Mouse (Mus musculus) ES-Bruce4 (cell line): Measurements from ENCODE around the gene Cth. TPM values are rescaled to one million over a fixed set of nuclear protein-coding genes. Genes with fewer than 3 reads are reported as not detected.

ENCODE experiments used
- H3K27ac ChIP-seq: 2 replicates; pipeline ENCODE4 v1.5.1; 2012; ENCODE audit warnings: low read length, inconsistent platforms; ENCODE audit not compliant: insufficient read depth
- H3K27me3 ChIP-seq: 2 replicates; pipeline ENCODE4 v1.6.1; 2012; ENCODE audit warnings: mild to moderate bottlenecking, low read length, inconsistent platforms; ENCODE audit not compliant: control insufficient read depth, poor library complexity, insufficient read depth, severe bottlenecking
- H3K36me3 ChIP-seq: 2 replicates; pipeline ENCODE4 v1.6.1; 2012; ENCODE audit warnings: inconsistent platforms, mild to moderate bottlenecking, low read length, moderate library complexity; ENCODE audit not compliant: control insufficient read depth, poor library complexity, insufficient read depth, severe bottlenecking
- H3K4me1 ChIP-seq: one replicate; pipeline ENCODE4 v1.8.1; 2011; ENCODE audit warnings: low read length; ENCODE audit not compliant: control insufficient read depth, insufficient read depth
- H3K4me3 ChIP-seq: 2 replicates; pipeline ENCODE4 v1.5.1; 2011; ENCODE audit warnings: low read depth, mild to moderate bottlenecking, low read length
- H3K9ac ChIP-seq: 2 replicates; pipeline ENCODE4 v1.6.1; 2012; ENCODE audit warnings: low read depth, mild to moderate bottlenecking, inconsistent platforms; ENCODE audit not compliant: poor library complexity, severe bottlenecking
- H3K9me3 ChIP-seq: replicated peaks from 2 replicates; pipeline ENCODE4 v1.6.1; 2012; ENCODE audit warnings: mild to moderate bottlenecking, low read length, inconsistent platforms; ENCODE audit not compliant: control insufficient read depth, poor library complexity, insufficient read depth, severe bottlenecking
- CTCF ChIP-seq: IDR thresholded peaks from one replicate; pipeline ENCODE4 v1.8.1; 2011; ENCODE audit warnings: low read depth, low read length
- EP300 ChIP-seq: IDR thresholded peaks from 2 replicates; pipeline ENCODE4 v1.6.1; 2011; ENCODE audit warnings: low read depth, low read length; ENCODE audit not compliant: insufficient read depth
- POLR2A ChIP-seq: IDR thresholded peaks from one replicate; pipeline ENCODE4 v1.8.1; 2011; ENCODE audit warnings: low read length; ENCODE audit not compliant: insufficient read depth
- polyA plus RNA-seq: library from polyadenylated mRNA; stranded (reverse); fragments of >200 nt; gene quantifications from 2 replicates; pipeline ENCODE4 v1.2.4, GENCODE M21; 2011; ENCODE audit warnings: low read depth; ENCODE audit not compliant: missing spikeins, insufficient read depth, insufficient read length

Cth gene
- 46.3 and 52.8 TPM in 2 replicates for polyA plus RNA-seq

- peak; percentile 88 for TF ChIP-seq POLR2A
- TF ChIP-seq CTCF, result no peak
- 0 out of 2 replicates have a peak, but pooled peaks have one; percentile 10 for TF ChIP-seq EP300
- Histone ChIP-seq H3K4me3 (peak within 1 kb of the TSS; percentile 73), H3K27ac (no peak within 1 kb of the TSS)
These were observed at the start of gene Cth for GRCm38 (mm10) chr3:157924692-157925328. Gene Cth (minus strand): TSS chr3:157925077.

GRCm38 (mm10) chr3:157973236-157973635 is 48.4 kb upstream of the Cth start:
- Histone ChIP-seq H3K27ac (no peak overlapping the region), H3K4me3 (no peak overlapping the region), H3K9me3 (no peaks in the 10 kb centered on the region), H3K36me3 (peaks cover 5% of the 10 kb centered on the region), H3K9ac (no peak overlapping the region), H3K27me3 (no peaks in the 10 kb centered on the region), H3K4me1 (no peaks in the 10 kb centered on the region)
- no peak for TF ChIP-seq POLR2A
- no peak for TF ChIP-seq CTCF
- TF ChIP-seq EP300, result no peak

More at GRCm38 (mm10) chr3:157924692-157925328, at the start of gene Cth:
- Histone ChIP-seq H3K4me1 (no peaks in the 10 kb centered on the region), H3K9me3 (no peaks in the 10 kb centered on the region), H3K9ac (peak within 1 kb of the TSS; percentile 75), H3K27me3 (no peaks in the 10 kb centered on the region), H3K36me3 (peaks cover 13% of the 10 kb centered on the region)

GRCm38 (mm10) chr3:157971151-157971550 is 46.3 kb upstream of the Cth start:
- H3K4me3 ChIP-seq, result no peak overlapping the region
- H3K9ac ChIP-seq, result no peak overlapping the region
- H3K27me3 ChIP-seq, result no peaks in the 10 kb centered on the region
- H3K27ac ChIP-seq, result no peak overlapping the region
- H3K36me3 ChIP-seq, result peaks cover 5% of the 10 kb centered on the region
- no peak for TF ChIP-seq EP300
- no peak for TF ChIP-seq POLR2A
- no peak for TF ChIP-seq CTCF
- no peaks in the 10 kb centered on the region for H3K4me1 ChIP-seq
- H3K9me3 ChIP-seq, result no peaks in the 10 kb centered on the region

- Histone ChIP-seq H3K36me3 (peaks cover 2% of the 10 kb centered on the region; the same call in 1 of the 2 replicates), H3K9me3 (0 out of 2 replicates have a peak, but pooled peaks cover 4% of the 10 kb centered on the region), H3K4me1 (no peaks in the 10 kb centered on the region), H3K27ac (no peak overlapping the region), H3K9ac (no peak overlapping the region), H3K4me3 (no peak overlapping the region), H3K27me3 (no peaks in the 10 kb centered on the region)
- TF ChIP-seq EP300, result no peak
- TF ChIP-seq POLR2A, result no peak
- TF ChIP-seq CTCF, result no peak
These were observed 32.4 kb upstream of the Cth start for GRCm38 (mm10) chr3:157957320-157957719.

- 0 out of 2 replicates have a peak, but pooled peaks cover 4% of the 10 kb centered on the region for H3K9me3 ChIP-seq
These were observed 31.3 kb upstream of the Cth start for GRCm38 (mm10) chr3:157956201-157956600.

GRCm38 (mm10) chr3:157955466-157955865 is 30.6 kb upstream of the Cth start:
- Histone ChIP-seq H3K9me3 (0 out of 2 replicates have a peak, but pooled peaks cover 4% of the 10 kb centered on the region), H3K27ac (no peak overlapping the region), H3K9ac (no peak overlapping the region), H3K4me1 (no peaks in the 10 kb centered on the region), H3K36me3 (peaks cover 4% of the 10 kb centered on the region; the same call in 1 of the 2 replicates), H3K27me3 (no peaks in the 10 kb centered on the region), H3K4me3 (no peak overlapping the region)
- no peak for TF ChIP-seq CTCF
- no peak for TF ChIP-seq EP300
- TF ChIP-seq POLR2A, result no peak

More at GRCm38 (mm10) chr3:157956201-157956600, 31.3 kb upstream of the Cth start:
- Histone ChIP-seq H3K36me3 (no peaks in the 10 kb centered on the region), H3K9ac (no peak overlapping the region), H3K4me1 (no peaks in the 10 kb centered on the region), H3K27ac (no peak overlapping the region), H3K4me3 (no peak overlapping the region), H3K27me3 (no peaks in the 10 kb centered on the region)
- no peak for TF ChIP-seq POLR2A
- no peak for TF ChIP-seq CTCF
